Mouse (Mus musculus) retina, adult 2 months (tissue): ENCODE results near the gene Cwf19l1.

ENCODE experiments used
- DNase-seq: peaks from one replicate; pipeline ENCODE4 v3.0.0-alpha.2; 2012; ENCODE audit warnings: low read depth, low spot score

Gene Cwf19l1

GRCm38 (mm10) chr19:44111706-44112105 lies 24.0 kb downstream of the Cwf19l1 start:
- no peak for DNase-seq

- no peak for DNase-seq
Measured at GRCm38 (mm10) chr19:44110356-44110755, 25.3 kb downstream of the Cwf19l1 start.

- DNase-seq: no peak
Measured at GRCm38 (mm10) chr19:44108996-44109395, 26.7 kb downstream of the Cwf19l1 start.

- no peak for DNase-seq
Measured at GRCm38 (mm10) chr19:44107661-44108521, 27.8 kb downstream of the Cwf19l1 start.

DNA sequence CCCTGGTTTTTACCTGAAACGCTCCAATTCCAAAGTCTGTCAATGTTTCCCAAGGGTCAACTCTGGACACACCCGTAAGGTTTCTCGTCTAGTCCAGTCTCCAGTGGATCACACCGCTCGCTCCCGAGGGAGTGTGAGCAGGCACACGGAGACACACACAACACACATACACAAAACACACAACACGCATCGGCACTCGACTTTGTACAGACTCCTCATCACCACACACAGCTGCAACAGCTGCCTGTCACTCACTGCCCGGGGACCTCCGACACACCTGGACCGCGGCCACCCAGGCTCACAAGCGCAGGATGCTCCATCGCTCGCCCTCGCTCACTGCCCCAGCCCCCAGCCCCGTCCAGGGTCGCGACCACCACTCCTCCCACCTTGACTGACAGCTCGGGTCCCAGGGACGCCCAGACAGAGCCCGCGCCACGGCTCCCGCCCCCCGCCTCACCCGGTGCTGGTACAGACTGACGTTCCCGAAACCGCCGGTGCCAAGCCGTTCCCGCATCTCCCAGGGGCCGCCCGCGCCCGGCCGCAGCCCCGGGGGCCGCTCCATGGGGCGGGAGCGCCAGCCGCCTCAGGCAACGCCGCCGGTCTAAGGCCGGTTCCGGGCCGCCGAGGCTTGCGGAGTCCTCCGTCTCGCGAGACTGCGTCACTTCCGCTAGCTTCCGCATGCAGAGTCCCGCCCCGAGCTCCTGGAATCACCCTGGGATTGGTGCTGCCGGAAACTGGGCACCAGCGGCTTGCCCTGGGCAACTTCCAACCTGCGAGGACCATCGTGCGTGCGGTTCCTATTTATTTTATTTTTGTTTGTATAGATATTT lies 28.6 kb downstream of the Cwf19l1 start, which contains the start of gene Chuk:
Gene Chuk, minus strand, starts transcription at position 650 of the 830 bp plus-strand sequence.
- peak; percentile 93 for DNase-seq

DNA sequence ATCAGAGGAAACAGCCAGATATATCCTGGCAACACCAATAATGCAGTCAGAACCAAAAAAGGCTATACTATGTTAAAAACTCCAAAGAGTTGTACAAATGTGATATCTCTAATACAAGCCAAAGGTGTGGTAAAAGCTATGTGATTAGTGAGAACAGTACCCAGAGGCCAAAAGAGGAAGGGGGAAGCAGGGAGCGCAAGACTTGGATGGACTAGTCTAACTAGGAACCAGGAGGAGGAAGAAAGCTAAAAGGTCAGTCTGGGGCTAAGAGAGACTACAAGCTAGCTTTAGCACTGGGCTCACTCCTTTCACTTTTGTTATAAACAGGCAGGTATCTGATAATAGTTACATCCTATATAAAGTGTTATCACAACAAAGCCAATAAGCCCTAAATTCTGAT lies 31.3 kb downstream of the Cwf19l1 start:
- no peak for DNase-seq

DNA sequence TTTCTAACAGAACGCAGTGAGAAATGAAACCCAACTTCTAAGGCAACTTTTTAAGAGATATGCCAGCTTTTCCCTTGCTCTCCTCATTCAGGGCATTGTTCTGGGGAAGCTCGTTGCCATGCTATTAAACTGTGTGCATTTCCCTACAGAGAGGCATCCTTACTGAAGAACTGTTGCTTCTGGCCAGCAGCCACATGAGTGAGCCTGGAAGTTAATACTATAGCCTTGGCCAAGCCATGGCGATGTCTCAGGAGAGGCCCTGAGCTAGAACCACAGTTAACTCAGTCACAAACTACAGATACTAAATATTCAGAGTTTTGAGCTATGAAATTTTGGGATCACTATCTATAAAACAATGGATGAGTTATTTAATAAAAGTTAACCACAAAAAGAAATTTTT lies 32.7 kb downstream of the Cwf19l1 start:
- no peak for DNase-seq

GRCm38 (mm10) chr19:44100840-44101239 lies 34.8 kb downstream of the Cwf19l1 start:
- DNase-seq: no peak

- no peak for DNase-seq
Measured at GRCm38 (mm10) chr19:44086278-44086677, 49.4 kb downstream of the Cwf19l1 start.

- DNase-seq: no peak
Measured at GRCm38 (mm10) chr19:44080920-44081319, 54.8 kb downstream of the Cwf19l1 start.

DNA sequence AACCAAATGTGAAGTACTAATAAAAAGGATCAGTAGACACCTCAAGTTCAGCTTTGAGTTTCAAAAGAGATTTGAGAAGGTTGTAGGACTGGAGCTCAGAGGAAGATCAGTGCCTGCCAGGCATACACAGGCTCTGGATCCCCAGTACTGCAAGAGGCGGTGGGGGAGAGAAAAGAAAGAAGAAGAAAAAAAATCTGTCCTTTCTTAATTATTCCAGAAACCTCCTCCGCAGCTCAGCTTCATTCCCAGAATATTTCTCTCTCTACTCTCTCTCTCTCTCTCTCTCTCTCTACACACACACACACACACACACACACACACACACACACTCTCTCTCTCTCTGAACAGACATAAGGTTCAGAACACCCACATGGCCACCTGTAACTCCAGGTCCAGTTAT lies 55.7 kb downstream of the Cwf19l1 start:
- no peak for DNase-seq

- no peak for DNase-seq
Measured at GRCm38 (mm10) chr19:44077024-44077423, 58.7 kb downstream of the Cwf19l1 start.

DNA sequence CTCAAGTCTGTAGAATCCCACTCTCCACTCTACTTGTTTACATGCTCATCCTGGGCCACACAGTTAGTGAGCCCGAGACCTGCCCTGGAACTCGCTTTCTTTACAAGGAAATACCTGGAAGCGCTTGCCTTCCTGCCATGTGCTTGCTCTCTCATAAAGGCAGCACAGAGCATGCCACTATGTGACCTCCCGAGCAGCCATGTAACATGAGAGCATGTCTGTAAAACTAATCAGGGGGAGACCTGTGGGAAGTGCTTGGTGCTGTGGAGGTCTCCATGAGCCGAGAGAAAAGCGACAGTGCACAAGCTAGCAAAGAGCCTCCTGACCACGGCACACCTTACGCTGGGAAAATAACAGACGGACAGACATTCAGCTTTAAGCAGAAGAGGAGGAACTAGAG lies 59.2 kb downstream of the Cwf19l1 start:
- no peak for DNase-seq

GRCm38 (mm10) chr19:44074986-44075385 lies 60.7 kb downstream of the Cwf19l1 start:
- DNase-seq: no peak

DNA sequence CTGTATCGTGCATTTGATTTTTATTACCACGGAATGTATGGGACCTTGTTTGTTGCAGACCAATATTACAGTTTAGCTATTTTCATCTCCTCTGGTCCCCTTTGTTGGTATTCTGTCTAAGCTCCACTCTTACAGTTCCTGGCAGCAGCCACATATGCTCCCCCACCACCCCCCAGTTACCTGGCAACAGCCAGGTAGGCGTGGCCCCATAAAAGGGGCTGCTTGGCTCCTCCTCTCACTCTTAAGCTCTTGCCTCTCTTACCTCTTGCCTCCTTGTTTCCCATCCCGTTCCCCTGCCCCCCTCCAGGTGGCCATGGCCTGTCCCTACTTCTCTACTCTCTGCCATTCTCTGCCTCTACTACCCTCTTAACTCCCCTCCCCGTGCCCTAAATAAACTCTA lies 64.5 kb downstream of the Cwf19l1 start:
- DNase-seq: no peak

DNA sequence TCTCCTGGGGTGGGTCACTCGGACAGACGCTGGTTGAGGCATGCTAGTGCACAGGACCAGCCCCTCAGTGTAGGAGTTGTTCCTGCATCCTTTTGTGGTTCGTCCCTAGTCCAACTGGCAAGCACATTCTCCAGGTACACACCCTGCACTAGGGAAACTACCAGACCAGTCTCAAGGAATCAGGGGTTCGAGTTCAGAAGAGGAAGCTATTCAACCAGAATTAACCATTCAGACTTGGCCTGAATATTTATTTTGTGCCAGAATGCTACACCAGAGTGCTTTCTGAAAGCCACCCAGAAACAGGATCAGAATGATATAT lies 65.8 kb downstream of the Cwf19l1 start:
- DNase-seq: no peak

DNA sequence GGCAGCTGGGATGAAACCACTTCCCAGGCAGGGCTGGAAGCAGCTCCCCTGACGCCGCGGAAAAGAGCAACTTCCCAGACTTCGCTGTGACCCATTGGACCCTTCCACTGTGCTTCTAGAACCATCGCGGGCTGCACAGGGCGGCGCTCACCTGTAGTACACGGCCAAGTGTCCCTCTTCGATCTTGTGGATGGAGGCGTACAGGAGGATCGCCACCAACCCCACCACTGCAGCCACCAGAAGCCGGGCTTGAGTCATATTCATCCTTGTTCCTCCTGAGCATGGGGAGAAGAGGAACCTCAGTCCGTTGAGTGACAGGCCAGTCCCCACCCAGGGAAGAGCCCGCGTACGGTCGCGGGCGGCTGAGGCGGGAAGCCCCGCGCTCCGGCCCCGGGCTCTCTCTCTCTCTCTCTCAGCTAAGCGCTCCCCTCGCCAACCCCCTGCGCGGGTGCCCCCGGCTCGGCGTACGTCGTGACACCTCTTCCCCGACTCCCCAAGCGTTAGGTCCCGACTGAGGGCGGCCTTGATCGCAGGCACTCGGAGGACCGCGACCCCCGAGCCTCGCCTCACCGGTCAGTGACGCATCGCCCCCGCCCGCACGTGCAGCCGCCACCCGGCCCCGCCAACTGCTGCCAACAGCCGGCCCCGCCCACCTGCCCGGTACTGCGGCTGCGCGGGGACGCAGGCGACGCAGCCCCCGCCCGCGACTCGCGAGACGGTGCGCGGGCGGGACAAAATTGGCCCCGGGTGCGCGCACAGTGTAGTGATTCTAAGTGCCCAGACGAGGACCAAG lies 66.4 kb downstream of the Cwf19l1 start, which contains the start of gene Erlin1:
Gene Erlin1, minus strand, starts transcription at position 665 of the 793 bp plus-strand sequence.
- peak; percentile 69 for DNase-seq

DNA sequence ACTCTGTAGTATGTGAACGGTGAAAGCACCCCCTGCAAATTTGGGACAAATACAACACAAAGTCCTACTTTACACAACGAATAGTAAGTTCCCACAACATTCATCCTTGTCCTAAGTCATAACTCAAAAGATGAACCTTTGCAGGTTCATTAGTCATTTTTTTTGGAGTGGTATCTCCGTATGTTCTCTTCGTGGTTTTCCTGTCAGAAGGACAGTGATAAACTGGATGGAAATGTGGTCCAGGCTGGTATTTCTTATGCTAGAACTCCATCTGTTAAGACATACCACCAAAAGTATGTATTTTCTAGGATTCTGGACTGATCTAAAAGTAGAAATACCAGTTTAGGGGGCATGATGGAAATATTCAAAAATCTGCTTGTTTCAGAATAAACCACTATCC lies 67.4 kb downstream of the Cwf19l1 start:
- DNase-seq: no peak

- no peak for DNase-seq
Measured at GRCm38 (mm10) chr19:44067323-44068049, 68.2 kb downstream of the Cwf19l1 start.

DNA sequence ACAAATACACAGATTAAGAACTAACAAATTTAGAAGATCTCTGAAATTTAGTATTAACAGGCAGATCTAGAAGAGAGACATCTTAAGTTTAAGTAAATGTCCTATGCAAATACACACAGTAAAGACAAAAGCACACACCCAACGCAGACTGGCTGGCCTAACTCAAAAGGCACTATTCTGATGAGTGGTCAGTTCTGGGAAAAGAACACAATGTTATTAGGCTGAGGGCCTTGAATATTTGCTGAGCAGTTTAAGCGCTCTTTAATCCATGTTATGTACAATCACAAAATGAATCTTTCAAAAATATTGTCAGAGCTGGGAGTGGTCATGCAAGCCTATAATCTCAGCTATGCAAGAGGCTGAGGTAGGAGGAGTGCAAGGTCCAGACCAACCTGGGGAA lies 70.9 kb downstream of the Cwf19l1 start:
- no peak for DNase-seq

DNA sequence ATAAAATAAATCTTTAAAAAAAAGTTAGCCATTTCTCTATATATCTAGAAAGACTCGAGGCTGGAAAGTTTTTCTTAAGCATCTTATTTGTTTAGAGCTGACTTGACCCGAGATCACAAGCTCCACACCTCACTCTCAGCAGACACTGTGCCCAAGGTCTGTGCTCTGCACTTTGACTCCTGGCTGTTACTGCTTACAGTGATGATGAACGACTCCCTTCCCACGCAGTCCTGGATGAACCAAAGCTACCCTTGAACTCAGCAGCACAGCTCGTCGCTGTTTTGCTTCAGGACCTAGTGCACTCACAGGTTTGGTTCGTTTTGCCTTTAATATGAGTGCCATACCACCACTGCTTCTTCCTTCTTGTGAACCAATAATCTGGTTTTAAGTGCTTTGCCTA lies 71.9 kb downstream of the Cwf19l1 start:
- no peak for DNase-seq
